Mouse (Mus musculus): ENCODE results near the gene Mff. TPM values are rescaled to one million over a fixed set of nuclear protein-coding genes. Genes with fewer than 3 reads are reported as not detected.

Gene Mff
- polyA plus RNA-seq (2012; rRNA removed), result 137 and 151 TPM in 2 replicates

GRCm38 (mm10) chr1:82724339-82725025 is at the start of gene Mff:
Mff (plus strand) TSS chr1:82724890.
- peak; percentile 92 for DNase-seq (ENCODE audit: low spot score)

GRCm38 (mm10) chr1:82686328-82686727 is 38.4 kb upstream of the Mff start:
- DNase-seq (ENCODE audit: low spot score), result no peak

GRCm38 (mm10) chr1:82686866-82687265 is 37.8 kb upstream of the Mff start:
- no peak for DNase-seq (ENCODE audit: low spot score)

- no peak for DNase-seq (ENCODE audit: low spot score)
These were observed 36.8 kb upstream of the Mff start for GRCm38 (mm10) chr1:82687931-82688330.

- no peak for DNase-seq (ENCODE audit: low spot score)
These were observed 28.8 kb upstream of the Mff start for GRCm38 (mm10) chr1:82695915-82696314.

GRCm38 (mm10) chr1:82717816-82718512 is 6.7 kb upstream of the Mff start:
- DNase-seq (ENCODE audit: low spot score), result no peak

- no peak for DNase-seq (ENCODE audit: low spot score)
These were observed 560 bp downstream of the Mff start for GRCm38 (mm10) chr1:82725026-82725874.

- no peak for DNase-seq (ENCODE audit: low spot score)
These were observed 1.1 kb downstream of the Mff start for GRCm38 (mm10) chr1:82725875-82726185.

GRCm38 (mm10) chr1:82726482-82726881 is 1.8 kb downstream of the Mff start:
- no peak for DNase-seq (ENCODE audit: low spot score)

GRCm38 (mm10) chr1:82733357-82733756 is 8.7 kb downstream of the Mff start:
- no peak for DNase-seq (ENCODE audit: low spot score)

GRCm38 (mm10) chr1:82738066-82738465 is 13.4 kb downstream of the Mff start:
- no peak for DNase-seq (ENCODE audit: low spot score)

- DNase-seq (ENCODE audit: low spot score), result no peak
These were observed 16.8 kb downstream of the Mff start for GRCm38 (mm10) chr1:82741539-82741938.

GRCm38 (mm10) chr1:82743962-82744361 is 19.3 kb downstream of the Mff start:
- no peak for DNase-seq (ENCODE audit: low spot score)

- no peak for DNase-seq (ENCODE audit: low spot score)
These were observed 21.7 kb downstream of the Mff start for GRCm38 (mm10) chr1:82746408-82746807.

- no peak for DNase-seq (ENCODE audit: low spot score)
These were observed 23.2 kb downstream of the Mff start for GRCm38 (mm10) chr1:82747714-82748452.

GRCm38 (mm10) chr1:82759520-82759919 is 34.8 kb downstream of the Mff start:
- no peak for DNase-seq (ENCODE audit: low spot score)

- DNase-seq (ENCODE audit: low spot score), result no peak
These were observed 36.9 kb downstream of the Mff start for GRCm38 (mm10) chr1:82761454-82762169.

GRCm38 (mm10) chr1:82762274-82762673 is 37.6 kb downstream of the Mff start:
- no peak for DNase-seq (ENCODE audit: low spot score)

GRCm38 (mm10) chr1:82766227-82766626 is 41.5 kb downstream of the Mff start:
- no peak for DNase-seq (ENCODE audit: low spot score)

- DNase-seq (ENCODE audit: low spot score), result no peak
These were observed 42.0 kb downstream of the Mff start for GRCm38 (mm10) chr1:82766641-82767040.

- DNase-seq (ENCODE audit: low spot score), result no peak
These were observed 43.6 kb downstream of the Mff start, which contains the start of gene Tm4sf20 for GRCm38 (mm10) chr1:82768269-82768668. Tm4sf20 (minus strand) TSS chr1:82768461.
